ENCODE assay signal across 8 mouse cellular contexts in genomic region chr13:103773407-103774118, GRCm38 (mm10). TPM values are rescaled to one million over a fixed set of nuclear protein-coding genes. Genes with fewer than 3 reads are reported as not detected.
DNase-seq lines count a peak whose midpoint lies in the region; ATAC-seq lines count a peak whose summit lies in the region.

No protein-coding gene starts in this region.

- H3K4me1 ChIP-seq in kidney, embryonic 14.5 days (ENCODE audit: control insufficient read depth, insufficient read depth, low read length): 0 out of 2 replicates have a peak, but pooled peaks cover 9% of the 10 kb centered on the region
- peaks cover 35% of the 10 kb centered on the region for H3K4me1 ChIP-seq in forebrain, embryonic 15.5 days
- H3K4me1 ChIP-seq in liver, embryonic 15.5 days (replicated peaks): peaks cover 34% of the 10 kb centered on the region

- ATAC-seq in kidney, embryonic 14.5 days (ENCODE audit: low FRiP score, low TSS enrichment): peak; percentile 72; the same call in 1 of the 2 replicates
- peak; percentile 76; the same call in 1 of the 2 replicates for ATAC-seq in forebrain, embryonic 15.5 days (replicated peaks)
- peak; percentile 53 for ATAC-seq in liver, embryonic 15.5 days (ENCODE audit: insufficient read depth)

- intact Hi-C loops in gastrocnemius, postnatal 36 days (cut with DNase I): no loop called here

- WGBS in kidney, embryonic 14.5 days: under 1% methylated on average over 36 of the region's 36 CpGs
- WGBS in forebrain, embryonic 15.5 days: 2% methylated on average over 36 of the region's 36 CpGs
- 1% methylated on average over 36 of the region's 36 CpGs for WGBS in liver, embryonic 15.5 days (ENCODE audit: insufficient replicate concordance)

- H3K4me3 ChIP-seq in kidney, embryonic 14.5 days (ENCODE audit: low read length): peak overlapping the region; percentile 57
- peak overlapping the region; percentile 62 for H3K4me3 ChIP-seq in forebrain, embryonic 15.5 days
- peak overlapping the region; percentile 90 for H3K4me3 ChIP-seq in liver, embryonic 15.5 days (replicated peaks)

- peak overlapping the region; percentile 85 for H3K9ac ChIP-seq in kidney, embryonic 14.5 days (ENCODE audit: low read depth, low read length)
- H3K9ac ChIP-seq in forebrain, embryonic 15.5 days (replicated peaks): peak overlapping the region; percentile 73
- H3K9ac ChIP-seq in liver, embryonic 15.5 days: peak overlapping the region; percentile 85

- no peak for DNase-seq in kidney, adult 9 months
- peak; percentile 90 for DNase-seq in MN1 (ENCODE audit: low spot score)
- no peak for DNase-seq in urinary bladder, postnatal 4 days (ENCODE audit: low spot score in 2 of 2)
- DNase-seq in gastrocnemius, postnatal 36 days: no peak
- no peak for DNase-seq in T-cell, adult 2 months (ENCODE audit: low spot score)

- H3K27me3 ChIP-seq in kidney, embryonic 14.5 days (ENCODE audit: control insufficient read depth, insufficient read depth, low read length): no peaks in the 10 kb centered on the region
- H3K27me3 ChIP-seq in forebrain, embryonic 15.5 days: no peaks in the 10 kb centered on the region
- H3K27me3 ChIP-seq in liver, embryonic 15.5 days: peaks cover 4% of the 10 kb centered on the region; the same call in 1 of the 2 replicates

- H3K36me3 ChIP-seq in kidney, embryonic 14.5 days (ENCODE audit: control insufficient read depth, insufficient read depth, low read length): peaks cover 3% of the 10 kb centered on the region; the same call in 1 of the 2 replicates
- 0 out of 2 replicates have a peak, but pooled peaks cover 4% of the 10 kb centered on the region for H3K36me3 ChIP-seq in forebrain, embryonic 15.5 days
- H3K36me3 ChIP-seq in liver, embryonic 15.5 days (replicated peaks): 0 out of 2 replicates have a peak, but pooled peaks cover 8% of the 10 kb centered on the region

- H3K27ac ChIP-seq in kidney, embryonic 14.5 days (ENCODE audit: low read depth, low read length): peak overlapping the region; percentile 98
- H3K27ac ChIP-seq in forebrain, embryonic 15.5 days (replicated peaks): peak overlapping the region; percentile 98
- H3K27ac ChIP-seq in liver, embryonic 15.5 days (replicated peaks): peak overlapping the region; percentile 96

- H3K4me2 ChIP-seq in kidney, embryonic 14.5 days (replicated peaks; ENCODE audit: low read depth, low read length): peak overlapping the region; percentile 50
- H3K4me2 ChIP-seq in forebrain, embryonic 15.5 days (replicated peaks): peak overlapping the region; percentile 68
- peak overlapping the region; percentile 69 for H3K4me2 ChIP-seq in liver, embryonic 15.5 days

- H3K9me3 ChIP-seq in kidney, embryonic 14.5 days (ENCODE audit: control insufficient read depth, low read length): no peaks in the 10 kb centered on the region
- no peaks in the 10 kb centered on the region for H3K9me3 ChIP-seq in forebrain, embryonic 15.5 days
- no peaks in the 10 kb centered on the region for H3K9me3 ChIP-seq in liver, embryonic 15.5 days (replicated peaks)

RNA-seq across cellular contexts. Expression of gene Srek1, which starts 0.8 kb away (rescaled TPM):
- polyA plus RNA-seq in kidney, embryonic 14.5 days (2014; fragmentation: Nextera tagmentation; extraction: Ambion mirVana): 110 and 125 TPM in 2 replicates
- 77.4 and 83.3 TPM in 2 replicates for polyA plus RNA-seq in forebrain, embryonic 15.5 days (2015; fragmentation: Nextera tagmentation; extraction: Ambion mirVana)
- 16.4 and 18.2 TPM in 2 replicates for polyA plus RNA-seq in liver, embryonic 15.5 days (2015; fragmentation: Nextera tagmentation; extraction: Ambion mirVana)
- 10 to 100 TPM; 18.9 to 19.4 TPM for total RNA-seq in gastrocnemius, postnatal 36 days (2021)
